Mouse (Mus musculus): ENCODE measurements around the gene 1700061G19Rik.

The 1700061G19Rik gene

DNA sequence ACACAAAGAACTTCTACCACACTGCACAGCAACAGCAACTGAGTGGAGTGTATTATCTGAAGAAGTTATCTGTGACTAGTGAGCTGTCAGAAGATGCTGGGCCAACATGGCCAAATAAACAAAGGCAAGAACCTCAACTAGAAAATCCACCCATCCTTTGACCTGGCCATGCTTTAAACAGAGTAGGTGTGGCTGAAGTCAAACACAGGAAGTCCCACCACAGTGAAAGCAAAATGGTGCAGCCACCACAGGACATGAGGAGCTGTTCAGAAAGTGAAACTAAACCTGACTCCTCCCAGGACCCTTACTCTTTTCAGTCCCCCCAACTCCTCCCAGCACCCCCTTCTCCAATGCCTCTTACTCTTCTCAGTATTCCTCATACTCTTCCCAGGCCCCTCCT lies 38.2 kb downstream of the 1700061G19Rik start:
- in situ Hi-C loops (cut with MboI; ENCODE audit: unreplicated experiment in 2 of 2) = no loop called here

DNA sequence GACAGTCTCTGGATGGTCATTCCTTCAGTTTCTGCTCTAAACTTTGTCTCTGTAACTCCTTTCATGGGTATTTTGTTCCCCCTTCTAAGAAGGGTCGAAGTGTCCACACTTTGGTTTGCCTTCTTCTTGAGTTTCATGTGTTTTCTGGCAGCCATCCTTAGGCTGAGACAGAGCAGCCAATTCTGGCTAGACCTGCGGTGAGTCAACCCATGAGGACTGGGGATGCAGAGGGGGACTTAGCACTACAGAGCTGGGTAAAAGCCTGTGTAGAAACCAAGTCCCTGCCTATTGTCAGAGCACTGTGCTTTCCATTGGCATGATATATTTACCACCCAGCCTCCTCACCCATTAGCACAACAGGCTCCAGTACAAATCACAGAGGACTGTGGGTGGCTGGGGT lies 41.9 kb downstream of the 1700061G19Rik start:
- in situ Hi-C loops (cut with MboI; ENCODE audit: unreplicated experiment in 2 of 2) = no loop called here

DNA sequence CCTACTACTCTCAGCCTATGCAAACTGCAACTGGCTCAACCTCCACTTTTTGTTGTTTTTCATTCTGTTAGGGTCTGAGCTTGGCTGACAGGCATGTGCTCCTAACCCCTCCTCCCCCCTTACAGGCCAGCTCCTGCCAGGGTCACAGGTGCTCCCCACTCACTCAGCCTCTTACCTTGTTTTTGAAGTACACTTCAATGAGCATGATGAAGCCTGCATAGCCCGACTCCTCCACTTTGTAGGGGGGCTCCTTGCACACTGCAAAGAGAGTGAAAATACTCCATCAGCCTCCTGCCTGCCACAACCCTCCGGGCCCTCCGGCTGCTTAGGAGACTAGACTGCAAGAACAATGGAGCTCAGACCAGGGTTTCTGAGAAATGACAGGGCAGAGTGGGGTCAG lies 44.4 kb downstream of the 1700061G19Rik start:
- in situ Hi-C loops (cut with MboI; ENCODE audit: unreplicated experiment in 2 of 2) = no loop called here

DNA sequence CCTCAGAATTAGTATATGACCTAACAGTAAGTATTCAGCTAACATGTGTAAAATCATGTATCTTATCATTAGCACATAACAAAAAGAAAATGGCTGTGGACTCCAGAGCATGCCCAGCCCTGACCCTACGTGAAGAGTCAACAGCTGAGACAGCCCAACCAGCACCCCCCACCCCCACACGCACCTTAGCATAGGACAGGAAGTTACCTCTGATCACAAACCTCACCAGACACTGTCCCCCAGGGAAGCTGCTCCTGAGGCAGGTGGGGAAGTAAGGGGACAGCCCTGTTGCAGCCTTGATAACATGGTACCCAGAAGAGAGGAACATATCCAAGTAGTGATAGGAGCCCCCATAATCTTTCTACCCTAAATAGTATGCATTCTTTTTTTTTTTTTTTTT lies 50.7 kb downstream of the 1700061G19Rik start:
- in situ Hi-C loops (cut with MboI; ENCODE audit: unreplicated experiment in 2 of 2) = no loop called here

DNA sequence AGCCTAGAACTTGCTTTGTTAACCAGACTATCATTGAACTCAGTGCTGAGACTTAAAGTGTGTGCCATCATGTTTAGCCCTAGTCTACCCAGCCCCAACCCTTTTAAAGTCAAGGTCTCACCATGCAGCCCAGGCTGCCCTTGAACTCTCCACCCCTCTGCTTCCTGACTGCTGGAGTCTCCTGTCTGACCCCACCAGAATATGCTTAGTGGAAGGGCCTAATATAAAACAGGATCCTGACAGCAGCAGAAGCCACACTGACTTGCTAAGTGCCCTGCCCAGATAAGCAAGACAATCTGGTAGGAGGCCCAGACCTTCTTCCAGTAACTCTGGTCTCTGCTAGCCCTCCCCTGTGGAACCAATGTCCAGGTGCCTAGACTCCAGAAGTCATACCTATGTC lies 53.8 kb downstream of the 1700061G19Rik start:
- in situ Hi-C loops (cut with MboI; ENCODE audit: unreplicated experiment in 2 of 2) = no loop called here

DNA sequence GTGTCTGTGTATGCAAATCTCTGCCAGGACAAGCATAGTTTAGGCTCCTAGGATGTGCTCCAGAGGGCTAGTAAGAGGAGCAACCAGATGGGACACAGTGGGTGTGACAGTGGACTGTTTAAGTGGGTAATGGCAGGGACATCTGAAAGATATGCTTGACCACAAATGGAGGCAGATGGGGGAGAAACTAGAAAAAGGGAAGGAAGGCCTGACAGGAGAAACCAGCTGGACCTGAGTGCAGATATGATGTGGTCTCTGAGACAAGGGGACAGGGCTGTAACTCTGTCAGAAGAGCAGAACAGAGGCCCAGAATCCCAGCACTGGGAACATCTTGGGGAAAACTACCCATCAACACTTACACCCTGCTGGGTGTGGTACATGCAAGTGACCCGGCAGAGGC lies 54.3 kb downstream of the 1700061G19Rik start:
- in situ Hi-C loops (cut with MboI; ENCODE audit: unreplicated experiment in 2 of 2) = no loop called here

DNA sequence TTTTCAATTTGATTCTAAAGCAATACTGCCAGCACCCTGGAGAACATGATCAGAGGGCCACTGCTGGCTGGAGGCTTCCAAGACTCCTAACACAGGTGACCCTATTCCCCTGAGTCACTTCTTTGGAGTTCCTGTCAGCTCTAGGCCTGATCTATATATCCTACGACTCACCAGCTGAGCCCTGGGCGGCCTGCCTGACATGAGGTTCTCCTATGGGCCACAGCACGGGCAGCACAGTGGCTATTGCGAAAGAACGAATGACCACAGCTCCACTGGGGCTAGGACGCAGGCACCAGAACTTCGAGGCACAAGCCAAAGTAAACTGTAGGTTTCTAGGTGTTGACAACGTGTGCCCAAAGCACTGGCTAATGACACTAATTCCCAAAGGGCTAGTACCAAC lies 54.7 kb downstream of the 1700061G19Rik start:
- in situ Hi-C loops (cut with MboI; ENCODE audit: unreplicated experiment in 2 of 2) = no loop called here

DNA sequence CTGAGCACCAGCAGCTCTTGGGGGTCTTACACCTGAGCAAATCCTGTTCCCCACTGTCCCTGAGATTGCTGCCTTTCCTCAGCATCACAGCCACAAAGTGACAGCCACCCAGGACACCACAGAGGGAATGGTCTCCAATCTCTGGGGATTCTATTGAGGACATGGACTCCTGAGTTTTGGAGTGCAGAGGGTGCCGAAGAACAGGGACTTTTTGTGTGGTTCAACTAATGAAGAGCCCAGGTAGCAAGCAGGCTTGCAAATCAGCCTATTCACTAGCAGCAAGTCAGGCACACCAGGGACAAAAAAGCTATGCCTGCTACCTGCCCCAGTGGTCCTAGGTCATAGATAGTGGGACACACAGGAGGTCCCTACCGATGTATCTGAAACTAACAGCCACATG lies 58.1 kb downstream of the 1700061G19Rik start:
- in situ Hi-C loops (cut with MboI; ENCODE audit: unreplicated experiment in 2 of 2) = no loop called here

DNA sequence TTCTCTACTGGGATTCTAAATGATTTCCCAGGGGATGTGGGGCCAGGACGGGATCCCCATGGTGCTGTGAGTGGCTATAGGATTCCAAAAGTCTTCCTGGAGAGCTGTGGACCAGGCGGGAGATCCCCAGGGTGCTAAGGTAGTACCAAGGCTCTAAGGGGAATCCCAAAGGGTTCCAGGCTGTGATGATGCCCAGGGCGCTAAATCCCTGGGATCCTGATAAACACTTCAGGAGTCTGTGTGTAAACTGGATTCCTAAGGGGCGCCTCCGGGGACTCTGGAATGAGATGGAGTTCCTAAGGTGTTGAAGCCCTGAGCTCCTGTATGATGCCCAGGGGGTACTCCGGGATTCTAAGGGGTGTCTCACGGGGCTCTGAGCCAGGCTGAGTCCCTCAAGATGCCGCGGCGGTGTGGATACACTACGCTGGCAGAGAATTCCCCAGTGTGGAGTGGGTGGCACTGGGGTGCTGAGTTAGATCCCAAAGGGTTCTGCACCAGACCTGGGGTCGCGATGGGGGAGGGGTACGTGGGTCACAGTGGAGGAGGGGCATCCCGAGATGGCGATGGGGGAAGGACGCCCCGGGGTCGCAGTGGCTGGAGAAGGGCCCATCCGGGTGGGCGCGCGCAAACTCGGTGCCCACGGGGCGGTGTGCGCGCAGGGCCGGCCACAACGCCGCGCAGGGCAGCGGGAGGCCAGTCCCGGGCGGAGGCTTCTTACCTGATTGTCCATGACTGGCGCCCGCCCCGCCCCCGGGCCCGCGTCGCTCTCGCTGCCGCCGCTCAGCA lies 59.5 kb downstream of the 1700061G19Rik start:
- in situ Hi-C loops (cut with MboI; ENCODE audit: unreplicated experiment in 2 of 2) = no loop called here

DNA sequence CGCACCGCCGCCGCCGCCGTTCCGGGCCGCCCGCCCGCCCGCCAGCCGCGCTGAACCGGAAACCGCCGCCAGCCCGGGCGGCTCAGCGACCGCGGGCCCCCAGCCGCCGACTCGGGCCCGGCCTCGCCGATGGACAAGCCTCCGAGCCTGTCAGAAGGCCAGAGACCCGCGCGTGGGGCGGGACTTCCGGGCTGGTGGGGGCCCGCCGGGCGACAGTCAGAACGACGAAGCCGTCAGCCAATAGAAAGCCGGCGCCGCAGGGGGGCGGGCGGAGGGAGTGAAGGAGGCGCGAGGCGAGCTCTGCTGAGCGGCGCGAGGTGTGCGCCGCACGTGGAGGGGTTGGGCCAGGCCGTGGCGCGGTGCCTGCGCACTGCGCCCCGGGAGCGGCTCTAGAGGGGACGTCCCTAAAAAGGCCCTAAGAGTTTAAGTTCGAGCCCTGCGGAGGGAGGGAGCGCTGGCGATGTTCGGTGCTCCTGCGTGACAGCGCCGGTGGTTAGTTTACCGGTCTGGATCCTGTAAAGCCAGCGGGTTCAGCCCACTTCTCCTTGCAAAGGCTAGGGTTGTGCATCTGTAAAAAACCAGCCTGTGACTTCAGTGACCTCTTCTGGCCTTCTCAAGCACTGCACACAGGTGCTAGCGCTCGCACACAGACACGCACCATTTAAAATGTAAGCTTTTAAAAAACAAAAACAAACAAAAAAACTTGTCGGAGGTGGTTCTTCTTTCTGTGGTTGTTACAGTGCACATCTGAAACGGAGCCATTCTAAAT lies 60.3 kb downstream of the 1700061G19Rik start, which contains the start of gene Mllt1:
TSS of gene Mllt1 (minus strand) at position 53 of the 769 bp plus-strand sequence.
- in situ Hi-C loops (cut with MboI; ENCODE audit: unreplicated experiment in 2 of 2) = no loop called here

DNA sequence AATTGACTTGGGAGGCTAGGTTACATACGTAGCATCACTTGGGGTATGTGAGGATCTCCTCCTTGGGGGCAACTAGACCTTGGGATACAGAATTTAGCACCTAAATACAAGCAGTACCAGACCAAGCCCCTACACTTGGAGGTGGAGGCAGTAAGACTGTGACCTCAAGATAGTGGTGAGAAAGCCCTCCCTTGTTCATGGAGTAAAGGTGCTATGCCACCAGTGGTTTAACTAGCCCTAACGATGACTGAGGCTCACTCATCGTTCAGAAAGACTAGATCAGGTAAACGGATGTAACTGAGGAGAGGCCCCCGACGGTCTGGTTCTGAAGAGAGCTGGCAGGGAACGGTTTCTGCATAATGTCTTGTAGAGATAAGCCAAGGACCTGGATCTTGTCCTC lies 61.5 kb downstream of the 1700061G19Rik start:
- in situ Hi-C loops (cut with MboI; ENCODE audit: unreplicated experiment in 2 of 2) = no loop called here

All from v-Abl transformed pro-B cells (cell line).